Mouse (Mus musculus) small intestine, adult 2 months (tissue): Measurements from ENCODE around the gene Plekhm2. TPM values are rescaled to one million over a fixed set of nuclear protein-coding genes. Genes with fewer than 3 reads are reported as not detected.

Experiments used
- H3K27ac ChIP-seq: fragments of 200-500 bp; 2 replicates; pipeline ENCODE4 v1.5.1; 2012; ENCODE audit warnings: low read depth, low read length, control low read depth, inconsistent platforms; ENCODE audit not compliant: insufficient read depth
- H3K27me3 ChIP-seq: fragments of 200-500 bp; 2 replicates; pipeline ENCODE4 v1.6.1; 2012; ENCODE audit warnings: mild to moderate bottlenecking, moderate library complexity, low read length, inconsistent platforms; ENCODE audit not compliant: control insufficient read depth, insufficient read depth
- H3K36me3 ChIP-seq: fragments of 200-500 bp; 2 replicates; pipeline ENCODE4 v1.6.1; 2012; ENCODE audit warnings: mild to moderate bottlenecking, low read length, control low read depth, inconsistent platforms; ENCODE audit not compliant: control insufficient read depth, insufficient read depth
- H3K4me1 ChIP-seq: fragments of 200-500 bp; 2 replicates; pipeline ENCODE4 v1.6.1; 2012; ENCODE audit warnings: low read length, inconsistent platforms, mixed read lengths; ENCODE audit not compliant: control insufficient read depth, insufficient read depth, insufficient read length
- H3K4me3 ChIP-seq: fragments of 200-500 bp; 2 replicates; pipeline ENCODE4 v1.5.1; 2012; ENCODE audit warnings: low read depth, mild to moderate bottlenecking, control low read depth, inconsistent platforms, low read length, moderate library complexity
- CTCF ChIP-seq: fragments of 200-500 bp; IDR thresholded peaks from 2 replicates; pipeline ENCODE4 v1.5.1; 2012; ENCODE audit warnings: low read depth, mild to moderate bottlenecking, control low read depth, inconsistent platforms, low read length, moderate library complexity, mixed read lengths; ENCODE audit not compliant: insufficient replicate concordance, insufficient read length; ENCODE audit errors: extremely low read depth
- POLR2A ChIP-seq: fragments of 200-500 bp; IDR thresholded peaks from 2 replicates; pipeline ENCODE4 v1.6.1; 2012; ENCODE audit warnings: low read depth, mild to moderate bottlenecking, control low read depth, inconsistent platforms, low read length, moderate library complexity
- WGBS: fragments of 180-500 bp; shearing (Covaris S2); methylation state at CpG from one replicate; pipeline ENCODE4 v1.1.7; 2018; 5-methylcytosine and 5-hydroxymethylcytosine counted together
- polyA plus RNA-seq: library from polyadenylated mRNA; depleted of rRNA; stranded (reverse); fragments of >200 nt; gene quantifications from 2 replicates; pipeline ENCODE4 v1.2.3, GENCODE M21; 2012

Plekhm2 gene
- polyA plus RNA-seq, 1 experiment: 17.0 TPM

GRCm38 (mm10) chr4:141605421-141605820 lies 59.3 kb downstream of the Plekhm2 start:
- peak overlapping the region; percentile 38 for H3K4me3 ChIP-seq
- no peaks in the 10 kb centered on the region for H3K36me3 ChIP-seq
- peak overlapping the region; percentile 62 for H3K27ac ChIP-seq
- TF ChIP-seq POLR2A (no peak), CTCF (no peak)
- H3K27me3 ChIP-seq: no peaks in the 10 kb centered on the region
- 92% methylated on average over 5 of the region's 5 CpGs for whole genome bisulfite sequencing
- peaks cover 7% of the 10 kb centered on the region for H3K4me1 ChIP-seq

- TF ChIP-seq CTCF (no peak), POLR2A (no peak)
- H3K27ac ChIP-seq: peak overlapping the region; percentile 61
- no peaks in the 10 kb centered on the region for H3K36me3 ChIP-seq
- H3K4me1 ChIP-seq: peaks cover 7% of the 10 kb centered on the region
- WGBS: 20% methylated on average over 8 of the region's 8 CpGs
- no peaks in the 10 kb centered on the region for H3K27me3 ChIP-seq
- no peak overlapping the region for H3K4me3 ChIP-seq
Observed at GRCm38 (mm10) chr4:141604493-141604892, 60.2 kb downstream of the Plekhm2 start.

DNA sequence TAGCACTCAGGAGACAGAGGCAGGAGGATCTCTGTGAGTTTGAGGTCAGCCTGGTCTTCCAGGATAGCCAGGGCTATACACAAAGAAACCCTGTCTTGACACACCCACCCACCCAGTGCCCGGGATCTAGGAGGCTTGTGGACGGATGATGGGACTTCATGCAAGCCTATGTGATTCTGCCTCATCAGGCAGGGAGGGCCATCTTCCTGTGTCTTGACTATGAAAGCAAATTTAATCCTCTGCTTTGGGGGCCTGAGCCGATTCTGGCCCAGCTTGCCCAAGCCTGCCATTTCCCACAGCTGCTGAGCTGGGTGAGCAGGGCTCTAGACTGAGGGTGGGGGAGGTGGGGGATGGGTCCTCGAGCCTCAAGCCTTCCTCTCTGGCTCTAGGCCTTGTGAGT lies 60.8 kb downstream of the Plekhm2 start:
- peaks cover 7% of the 10 kb centered on the region for H3K4me1 ChIP-seq
- H3K27me3 ChIP-seq: no peaks in the 10 kb centered on the region
- no peak overlapping the region for H3K27ac ChIP-seq
- H3K4me3 ChIP-seq: no peak overlapping the region
- no peaks in the 10 kb centered on the region for H3K36me3 ChIP-seq
- TF ChIP-seq CTCF (no peak), POLR2A (no peak)
- 71% methylated on average over 4 of the region's 4 CpGs for WGBS

GRCm38 (mm10) chr4:141602523-141603223 lies 62.0 kb downstream of the Plekhm2 start:
- no peak overlapping the region for H3K27ac ChIP-seq
- TF ChIP-seq POLR2A (no peak), CTCF (no peak)
- no peaks in the 10 kb centered on the region for H3K36me3 ChIP-seq
- 85% methylated on average over 11 of the region's 11 CpGs for WGBS
- no peak overlapping the region for H3K4me3 ChIP-seq
- H3K27me3 ChIP-seq: no peaks in the 10 kb centered on the region
- H3K4me1 ChIP-seq: peaks cover 9% of the 10 kb centered on the region

GRCm38 (mm10) chr4:141601148-141601862 lies 63.4 kb downstream of the Plekhm2 start:
- Histone ChIP-seq H3K4me3 (peak overlapping the region; percentile 79), H3K27me3 (no peaks in the 10 kb centered on the region), H3K4me1 (peaks cover 15% of the 10 kb centered on the region), H3K36me3 (no peaks in the 10 kb centered on the region), H3K27ac (peak overlapping the region; percentile 98)
- TF ChIP-seq CTCF (0 out of 2 replicates have a peak, but pooled peaks have one; percentile 4), POLR2A (peak; percentile 81)
- 24% methylated on average over 12 of the region's 12 CpGs for WGBS

GRCm38 (mm10) chr4:141600364-141600763 lies 64.3 kb downstream of the Plekhm2 start:
- H3K27me3 ChIP-seq: no peaks in the 10 kb centered on the region
- peaks cover 1% of the 10 kb centered on the region for H3K36me3 ChIP-seq
- H3K4me1 ChIP-seq: peaks cover 23% of the 10 kb centered on the region
- peak overlapping the region; percentile 79 for H3K4me3 ChIP-seq
- 27% methylated on average over 6 of the region's 6 CpGs for WGBS
- TF ChIP-seq POLR2A: no peak
- H3K27ac ChIP-seq: peak overlapping the region; percentile 79

GRCm38 (mm10) chr4:141599251-141600141 lies 65.2 kb downstream of the Plekhm2 start:
- peak overlapping the region; percentile 79 for H3K4me3 ChIP-seq

More at GRCm38 (mm10) chr4:141599251-141600141, 65.2 kb downstream of the Plekhm2 start:
- TF ChIP-seq CTCF (no peak), POLR2A (no peak)
- Histone ChIP-seq H3K4me1 (peaks cover 26% of the 10 kb centered on the region), H3K36me3 (peaks cover 10% of the 10 kb centered on the region), H3K27me3 (no peaks in the 10 kb centered on the region), H3K27ac (peak overlapping the region; percentile 79)
- WGBS: 2% methylated on average over 51 of the region's 57 CpGs
